Mouse (Mus musculus) urinary bladder, postnatal 10 days (tissue): ENCODE results near the gene Glt8d2.
"Not testable (repeated sequence)": the region's sequence is repeated elsewhere in the genome, so short reads cannot be mapped to it uniquely, and the experiment has no call there.

ENCODE experiments used
- DNase-seq: peaks from one replicate; pipeline ENCODE4 v3.0.0; 2022; ENCODE audit warnings: low spot score

Glt8d2 gene

DNA sequence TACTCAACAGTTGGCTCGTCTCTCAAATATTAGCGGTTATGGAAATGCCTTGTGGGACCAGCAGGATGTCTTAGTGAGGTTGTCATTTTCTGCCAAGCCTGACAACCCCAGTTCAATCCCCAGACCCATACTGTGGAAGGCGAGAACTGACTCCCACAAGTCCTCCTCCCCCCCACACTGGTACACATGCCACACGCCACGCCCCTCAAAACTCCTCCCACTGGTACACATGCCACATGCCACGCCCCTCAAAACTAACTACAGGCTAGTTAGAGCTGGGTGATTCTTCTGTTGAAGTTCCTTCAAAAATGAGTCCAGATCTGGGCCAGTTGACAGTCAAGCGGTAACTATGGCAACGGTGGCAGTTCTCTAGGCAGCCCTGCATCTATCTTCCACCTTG, 44.4 kb downstream of the Glt8d2 start:
- no peak for DNase-seq

DNA sequence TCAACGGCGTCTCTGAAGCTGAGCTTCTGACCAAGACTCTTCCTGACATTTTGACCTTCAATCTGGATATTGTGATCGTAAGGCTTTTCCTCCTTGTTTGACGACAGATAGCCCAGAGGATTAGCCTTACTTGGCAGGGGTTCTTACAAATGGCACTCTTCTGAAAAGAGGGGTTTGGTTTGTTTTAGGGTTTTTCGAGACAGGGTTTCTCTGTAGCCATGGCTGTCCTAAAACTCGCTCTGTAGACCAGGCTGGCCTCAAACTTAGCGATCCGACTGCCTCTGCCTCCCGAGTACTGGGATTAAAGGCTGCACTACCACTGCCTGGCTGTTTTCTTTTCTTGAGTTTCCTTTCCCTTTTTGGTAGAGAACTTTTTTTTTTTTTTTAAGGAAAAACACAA, 49.0 kb downstream of the Glt8d2 start:
- DNase-seq = no peak

DNA sequence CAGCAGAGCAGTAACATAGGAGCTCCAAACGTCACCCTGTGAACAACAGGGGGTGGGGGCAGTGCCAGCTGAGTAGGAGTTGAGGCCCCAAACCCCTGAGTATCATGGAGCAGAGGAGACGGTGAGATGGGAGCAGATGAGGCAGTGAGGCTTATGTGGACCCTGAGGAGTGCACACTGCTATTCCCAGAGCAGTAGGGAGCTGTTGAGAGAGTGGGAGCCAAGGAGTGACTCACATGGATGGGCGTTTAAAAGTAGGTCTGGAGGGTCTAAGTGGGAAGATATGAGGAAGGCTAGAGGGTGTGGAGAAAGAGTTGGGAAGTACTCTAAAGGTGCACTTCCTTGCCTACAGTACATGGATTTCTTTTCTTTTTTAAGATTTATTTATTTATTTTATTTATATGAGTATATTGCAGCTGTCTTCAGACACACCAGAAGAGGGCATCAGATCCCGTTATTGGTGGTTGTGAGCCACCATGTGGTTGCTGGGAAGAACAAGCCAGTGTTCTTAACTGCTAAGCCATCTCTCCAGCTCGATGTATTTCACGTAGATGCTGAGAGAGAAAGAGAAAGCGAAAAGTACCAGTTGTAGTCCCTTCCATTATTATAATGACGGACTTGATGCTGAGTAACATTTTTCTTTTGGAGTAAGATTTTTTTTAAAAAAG, 51.3 kb downstream of the Glt8d2 start:
- no peak for DNase-seq

DNA sequence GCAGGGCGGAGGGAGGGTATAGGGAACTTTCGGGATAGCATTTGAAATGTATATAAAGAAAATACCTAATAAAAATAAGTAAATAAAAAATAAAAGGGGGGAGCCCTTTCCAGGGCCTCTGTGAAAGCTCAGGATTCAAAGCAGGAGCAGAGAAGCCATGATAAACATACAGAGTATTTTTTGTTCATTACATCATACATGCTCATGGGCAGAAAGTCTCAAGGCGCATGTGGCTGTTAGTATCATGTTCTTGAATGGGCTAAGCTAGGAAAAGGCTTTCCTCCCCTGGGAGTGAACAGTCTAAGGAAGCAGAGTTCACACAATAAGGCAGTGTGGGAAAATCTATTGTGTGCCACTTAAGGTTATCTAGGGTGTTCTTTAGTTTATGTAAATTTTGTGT, 54.1 kb downstream of the Glt8d2 start:
- no peak for DNase-seq

DNA sequence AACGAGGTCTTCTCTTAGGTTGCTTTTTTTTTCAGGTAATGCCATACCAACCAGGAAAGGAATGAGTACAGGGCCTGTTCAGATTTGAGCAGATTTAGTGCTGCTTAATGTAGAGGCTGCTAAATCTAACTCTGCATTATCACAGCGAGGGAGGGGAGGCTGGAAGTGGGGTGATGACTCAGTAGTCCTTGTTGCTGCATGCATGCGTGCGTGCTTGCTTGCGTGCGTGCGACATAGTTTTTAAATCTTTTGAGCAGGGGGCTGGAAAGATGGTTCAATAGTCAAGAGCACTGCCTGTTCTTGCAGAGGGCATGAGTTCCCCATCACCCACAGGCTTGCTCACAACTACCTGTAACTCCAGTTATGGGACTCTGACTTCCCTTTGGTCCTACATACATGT, 56.1 kb downstream of the Glt8d2 start:
- no peak for DNase-seq

DNA sequence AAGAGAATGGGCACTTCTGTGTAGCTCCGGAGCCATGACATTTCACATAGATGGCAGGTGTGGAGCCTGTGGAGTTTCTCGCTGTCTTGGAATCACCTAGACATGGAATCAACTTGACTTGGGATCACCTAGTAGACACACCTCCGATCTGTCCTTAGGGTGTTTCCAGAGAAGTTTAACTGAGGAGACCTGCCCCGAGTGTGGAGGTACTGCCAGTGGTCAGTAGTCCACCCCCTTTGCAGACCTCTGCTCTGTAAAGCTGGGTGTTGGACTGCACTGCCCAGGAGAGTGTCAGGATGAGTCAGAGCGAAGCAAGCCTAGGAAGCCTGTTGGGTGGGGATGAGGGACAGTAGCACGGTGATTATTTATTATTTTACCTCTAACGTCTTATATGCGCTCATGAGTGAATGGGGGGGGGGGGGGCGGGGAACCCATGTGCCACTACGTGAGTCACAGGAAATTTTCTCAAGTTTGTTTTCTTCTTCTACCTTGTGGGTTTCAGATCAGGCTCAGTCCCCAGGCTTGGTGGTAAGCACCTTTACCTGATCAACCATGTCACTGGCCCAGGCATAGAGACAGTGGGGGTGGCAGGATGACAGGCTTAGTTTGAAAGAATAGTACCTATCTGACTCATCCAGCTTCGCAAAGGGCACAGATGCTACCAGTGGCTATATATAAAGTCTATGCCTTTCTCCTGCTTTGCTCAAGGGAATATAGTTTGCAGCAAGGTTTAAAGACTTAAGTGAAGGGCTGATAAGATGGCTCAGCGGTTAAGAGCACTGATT, 57.8 kb downstream of the Glt8d2 start:
- no peak for DNase-seq

DNA sequence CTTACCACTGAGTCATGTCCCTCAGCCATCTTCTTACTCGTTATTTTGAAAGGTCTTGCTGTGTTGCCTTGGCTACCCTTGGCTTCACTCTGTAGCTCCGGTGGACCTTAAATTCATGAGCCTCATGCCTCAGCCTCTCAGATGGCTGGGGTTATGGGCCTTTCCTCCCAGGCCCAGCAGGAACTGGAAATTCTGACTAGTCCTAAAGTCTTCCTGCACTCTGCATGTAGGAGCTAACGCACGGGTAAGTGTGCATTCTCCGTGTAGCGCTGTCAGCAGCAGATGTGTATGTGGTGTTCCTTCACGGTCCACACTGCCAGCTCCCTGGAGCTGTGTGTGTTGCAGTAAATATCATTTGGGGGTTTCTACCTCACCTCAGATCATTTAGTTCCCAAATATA, 59.3 kb downstream of the Glt8d2 start:
- no peak for DNase-seq

DNA sequence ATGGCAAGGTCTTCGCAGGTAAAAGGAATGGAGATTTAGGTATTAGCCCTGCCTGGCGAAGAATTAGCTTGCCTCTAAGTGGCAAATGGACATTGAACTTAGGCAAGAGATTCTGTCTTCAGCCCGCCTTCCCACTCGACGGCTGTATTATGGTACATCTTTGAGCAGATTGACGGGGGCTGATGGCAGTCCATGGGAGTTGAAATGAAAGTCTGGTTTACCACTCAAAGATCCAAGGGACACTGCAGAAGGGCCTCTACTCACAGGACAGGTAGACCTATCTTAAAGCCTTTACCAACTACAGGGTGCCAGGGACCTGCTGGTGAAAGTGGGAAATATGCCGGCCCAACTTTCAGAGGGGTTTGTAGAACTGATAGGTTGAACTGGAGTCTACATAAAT, 60.0 kb downstream of the Glt8d2 start:
- DNase-seq = no peak

DNA sequence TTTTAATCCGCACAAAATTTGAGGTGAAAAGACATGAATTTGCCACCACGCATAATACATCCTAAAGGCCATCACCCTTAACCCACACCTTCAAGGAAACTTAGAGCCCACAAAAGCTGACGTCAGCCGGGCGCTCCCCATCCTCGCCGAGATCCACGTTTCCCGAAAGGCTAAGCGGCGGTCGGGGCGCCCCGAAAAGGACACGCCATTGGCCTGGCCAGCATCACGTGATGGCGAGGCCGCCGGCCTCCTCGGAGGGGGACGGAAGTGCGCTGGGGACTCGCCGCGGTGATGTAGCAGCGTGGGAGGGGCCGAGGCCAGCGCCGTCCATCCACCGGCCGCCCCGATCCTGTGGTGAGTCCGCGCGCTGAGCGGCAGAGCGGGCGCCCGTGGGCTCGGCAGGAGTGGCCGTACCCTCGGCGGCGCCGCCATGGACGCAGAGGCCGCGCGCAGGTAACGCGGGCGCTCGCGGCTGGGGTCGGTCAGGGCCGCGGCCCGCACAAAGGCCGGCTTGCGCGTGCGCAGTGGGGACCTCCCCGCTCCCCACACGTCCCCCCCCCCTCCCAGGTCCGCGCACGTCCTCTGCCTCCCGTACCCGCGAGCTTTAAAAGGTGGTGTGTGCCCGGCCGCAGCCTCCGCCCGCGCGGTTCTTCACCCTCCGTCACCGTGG, 60.7 kb downstream of the Glt8d2 start, which contains the start of gene Tdg:
Tdg (plus strand) TSS at position 243 of the 670 bp plus-strand sequence.
- DNase-seq = peak; percentile 78

DNA sequence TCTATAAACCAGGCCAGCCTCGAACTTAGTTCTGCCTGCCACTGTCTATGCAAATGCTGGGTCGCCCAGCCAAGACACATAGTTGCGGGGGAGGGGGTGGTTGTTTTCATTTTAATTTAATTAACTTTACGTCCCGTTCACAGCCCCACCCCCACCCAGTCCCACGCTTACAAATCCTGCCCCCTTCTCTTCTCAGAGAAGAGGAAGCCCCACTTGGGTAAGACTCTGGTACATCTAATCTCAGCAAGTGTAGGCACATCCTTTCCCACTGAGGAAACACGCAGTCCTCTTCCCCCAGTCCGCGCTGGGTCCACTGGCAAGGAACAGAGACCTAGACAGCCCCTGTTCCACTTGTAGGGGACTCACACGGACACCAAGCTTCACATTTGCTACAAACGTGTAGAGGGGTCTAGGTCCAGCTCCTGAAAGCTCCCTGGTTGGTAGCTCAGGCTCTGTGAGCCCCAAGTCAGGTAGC, 61.3 kb downstream of the Glt8d2 start:
- DNase-seq = no peak

DNA sequence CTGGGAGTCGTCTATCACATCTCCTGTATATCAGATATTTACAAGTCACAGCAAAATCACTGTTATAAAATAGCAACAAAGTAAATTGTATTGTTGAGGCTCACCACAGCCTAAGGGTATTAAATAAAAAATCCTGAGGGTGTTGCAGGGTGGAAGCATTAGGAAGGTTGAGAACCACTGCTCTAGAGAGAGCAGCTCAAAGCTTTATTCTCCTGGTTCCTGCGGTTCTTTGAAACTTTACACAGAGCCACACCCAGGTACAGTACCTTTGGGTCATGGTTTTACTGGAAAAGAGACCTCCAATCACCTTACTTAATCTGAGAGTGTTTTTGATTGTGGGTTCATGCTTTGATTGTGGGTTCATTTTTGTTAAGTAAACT, 66.9 kb downstream of the Glt8d2 start:
- not testable (repeated sequence) for DNase-seq

DNA sequence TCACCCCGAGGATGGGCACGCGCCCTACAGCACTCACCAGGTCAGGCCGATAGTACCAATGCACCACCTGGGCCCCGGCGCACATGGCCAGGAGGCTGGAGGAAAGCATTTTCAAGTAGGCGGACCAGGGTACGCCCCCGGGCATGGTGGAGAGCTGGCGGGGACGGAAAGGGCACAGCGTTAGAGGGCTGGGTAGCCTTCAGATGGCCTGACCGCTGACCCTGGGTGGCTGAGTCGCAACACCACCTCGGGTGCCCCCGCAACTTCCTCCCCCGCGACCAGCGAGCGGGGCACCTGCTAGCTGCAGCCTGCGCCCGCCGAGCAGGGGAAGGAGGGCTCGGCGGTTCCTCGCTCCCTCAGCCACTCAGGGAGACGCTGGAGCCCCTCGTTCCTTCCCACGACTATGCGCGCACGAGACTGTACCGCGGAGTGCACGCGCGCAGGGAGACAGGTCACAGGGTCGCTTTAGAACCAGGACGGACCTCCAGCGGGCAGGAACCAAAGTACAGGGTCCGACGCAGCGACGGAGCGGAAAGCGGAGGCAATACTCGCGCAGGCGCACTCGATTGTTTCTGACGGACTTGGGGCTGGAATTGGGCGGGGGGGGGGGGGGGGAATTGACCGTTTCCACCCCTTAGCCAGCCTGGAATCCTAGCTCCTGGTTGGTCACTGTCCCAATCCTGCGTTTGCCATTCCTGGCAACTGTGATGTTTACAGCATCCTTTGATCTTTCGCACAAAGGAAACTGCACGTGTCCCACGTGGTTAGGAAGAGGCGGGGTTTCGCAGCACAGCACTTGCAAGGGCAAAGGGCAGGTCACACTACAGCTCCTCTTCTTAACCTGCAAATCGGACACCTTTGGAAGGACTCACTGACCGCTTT, 67.5 kb downstream of the Glt8d2 start, which contains the start of gene 1190007I07Rik:
1190007I07Rik (minus strand) TSS at position 558 of the 882 bp plus-strand sequence.
- DNase-seq = peak; percentile 42

DNA sequence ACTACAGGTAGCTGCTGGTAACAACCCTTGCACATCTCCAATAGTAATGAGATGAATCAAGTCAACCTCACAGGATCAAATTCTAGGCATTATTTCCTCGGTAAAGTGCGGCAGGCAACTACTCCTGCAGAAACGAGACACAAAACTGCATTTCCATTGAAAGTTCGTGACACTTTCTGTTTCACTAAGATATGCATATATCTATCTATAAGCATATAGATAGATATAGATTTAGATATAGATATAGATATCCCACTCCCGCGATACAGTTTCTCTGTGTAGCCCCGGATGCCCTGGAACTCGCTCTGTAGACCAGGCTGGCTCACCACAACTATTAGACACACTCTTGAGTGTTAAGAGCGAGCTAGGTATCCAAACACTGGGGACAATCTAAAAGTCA, 68.2 kb downstream of the Glt8d2 start:
- no peak for DNase-seq
